Mouse (Mus musculus): Measurements from ENCODE around the gene Ift43. TPM values are rescaled to one million over a fixed set of nuclear protein-coding genes. Genes with fewer than 3 reads are reported as not detected.

Gene Ift43
- polyA plus RNA-seq, 1 experiment from 2014 or later: 80.3 TPM

DNA sequence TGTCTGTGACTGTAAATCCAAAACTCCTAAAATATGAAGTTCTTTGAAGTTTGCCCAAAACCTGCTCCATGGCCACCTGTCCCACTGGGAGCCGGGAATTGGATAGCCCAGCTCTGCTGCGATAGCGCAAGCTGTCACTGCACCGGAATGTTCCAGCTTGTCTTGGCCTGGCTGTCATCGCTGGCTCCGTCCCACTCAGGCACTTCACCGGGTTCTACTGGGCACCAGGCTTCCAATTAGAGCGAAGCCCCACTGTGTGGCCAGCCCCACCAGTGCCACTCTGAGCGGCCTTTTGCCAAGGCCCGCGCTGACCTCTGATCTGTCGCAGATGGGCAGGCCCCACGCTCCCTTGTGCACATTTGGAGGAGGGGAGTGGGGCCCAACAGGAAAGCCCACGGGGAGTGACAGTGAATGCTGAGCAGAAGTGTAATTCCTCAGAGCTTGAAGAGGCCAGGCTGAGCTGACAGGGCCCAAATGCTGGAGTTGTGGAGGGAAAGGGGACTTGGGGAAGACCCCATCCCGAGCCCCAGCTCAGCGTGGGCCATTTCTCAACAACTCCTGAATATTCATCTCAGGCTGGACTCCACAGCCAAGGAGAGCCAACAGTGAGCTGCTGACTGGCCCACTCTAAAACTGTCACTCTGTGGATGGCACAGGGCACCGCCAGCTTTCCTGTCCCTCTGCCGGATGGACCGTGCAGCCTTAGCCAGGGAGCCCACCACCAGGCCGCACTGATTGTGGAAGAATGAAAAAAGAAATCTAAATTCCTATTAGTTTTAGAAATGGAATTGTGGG, 76.5 kb downstream of the Ift43 start:
- Histone ChIP-seq H3K9ac (ENCODE audit: low read depth, low read length) (no peak overlapping the region), H3K27me3 (replicated peaks; ENCODE audit: control insufficient read depth, insufficient read depth, low read length) (no peaks in the 10 kb centered on the region), H3K4me1 (ENCODE audit: control insufficient read depth, insufficient read depth, low read length) (peaks cover 21% of the 10 kb centered on the region), H3K27ac (replicated peaks; ENCODE audit: low read depth, low read length) (peak overlapping the region; percentile 11), H3K36me3 (ENCODE audit: control insufficient read depth, insufficient read depth, low read length) (0 out of 2 replicates have a peak, but pooled peaks cover 4% of the 10 kb centered on the region), H3K4me3 (ENCODE audit: low read depth, low read length) (no peak overlapping the region), H3K4me2 (ENCODE audit: low read depth, low read length) (no peak overlapping the region), H3K9me3 (ENCODE audit: control insufficient read depth, low read length) (no peaks in the 10 kb centered on the region)
- WGBS: 75% methylated on average over 20 of the region's 20 CpGs
- ATAC-seq (ENCODE audit: low read depth) (no peak), DNase-seq (ENCODE audit: low spot score) (no peak)

DNA sequence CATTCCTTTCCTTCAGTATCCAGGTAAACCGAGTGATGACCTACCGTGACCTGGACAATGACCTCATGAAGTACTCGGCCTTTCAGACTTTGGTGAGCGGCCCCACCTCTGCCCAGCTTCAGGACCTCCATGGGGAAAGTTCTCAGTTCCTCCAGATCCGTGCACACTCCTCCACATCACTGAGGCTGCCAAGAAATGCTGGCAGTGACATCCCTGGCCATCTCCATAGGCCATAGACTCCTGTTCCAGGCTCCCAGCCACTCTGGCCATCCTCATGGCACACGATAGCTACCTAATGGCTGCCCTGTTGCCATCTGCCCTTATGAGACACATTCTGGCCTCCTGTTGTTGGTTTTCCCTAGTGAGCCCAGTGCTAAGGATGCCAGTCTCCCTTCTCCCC, 79.1 kb downstream of the Ift43 start:
- peaks cover 22% of the 10 kb centered on the region for H3K4me1 ChIP-seq (ENCODE audit: control insufficient read depth, insufficient read depth, low read length)
- no peaks in the 10 kb centered on the region for H3K27me3 ChIP-seq (replicated peaks; ENCODE audit: control insufficient read depth, insufficient read depth, low read length)
- H3K9me3 ChIP-seq (ENCODE audit: control insufficient read depth, low read length): no peaks in the 10 kb centered on the region
- no peak overlapping the region for H3K27ac ChIP-seq (replicated peaks; ENCODE audit: low read depth, low read length)
- H3K4me2 ChIP-seq (ENCODE audit: low read depth, low read length): no peak overlapping the region
- ATAC-seq (ENCODE audit: low read depth) (no peak), DNase-seq (ENCODE audit: low spot score) (no peak)
- H3K4me3 ChIP-seq (ENCODE audit: low read depth, low read length): no peak overlapping the region
- 0 out of 2 replicates have a peak, but pooled peaks cover 4% of the 10 kb centered on the region for H3K36me3 ChIP-seq (ENCODE audit: control insufficient read depth, insufficient read depth, low read length)
- no peak overlapping the region for H3K9ac ChIP-seq (ENCODE audit: low read depth, low read length)
- WGBS: 87% methylated on average over 6 of the region's 6 CpGs

DNA sequence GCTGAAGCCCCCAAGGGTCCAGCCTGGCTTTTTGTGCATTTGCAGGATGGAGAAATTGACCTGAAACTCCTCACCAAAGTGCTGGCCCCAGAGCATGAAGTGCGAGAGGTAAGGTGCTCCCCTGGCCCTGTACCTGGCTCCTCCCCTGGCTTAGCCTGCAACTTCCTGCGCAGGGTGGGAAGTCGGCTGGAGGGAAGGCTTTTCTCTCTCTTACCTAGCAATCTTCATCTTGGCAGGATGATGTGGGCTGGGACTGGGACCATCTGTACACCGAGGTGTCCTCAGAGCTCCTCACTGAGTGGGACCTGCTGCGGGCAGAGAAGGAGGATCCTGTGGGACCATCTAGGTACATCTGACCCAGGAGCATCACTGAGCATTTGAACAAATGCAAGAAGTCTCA, 79.6 kb downstream of the Ift43 start:
- Histone ChIP-seq H3K27me3 (replicated peaks; ENCODE audit: control insufficient read depth, insufficient read depth, low read length) (no peaks in the 10 kb centered on the region), H3K9ac (ENCODE audit: low read depth, low read length) (no peak overlapping the region), H3K9me3 (ENCODE audit: control insufficient read depth, low read length) (no peaks in the 10 kb centered on the region), H3K4me3 (ENCODE audit: low read depth, low read length) (no peak overlapping the region), H3K36me3 (ENCODE audit: control insufficient read depth, insufficient read depth, low read length) (0 out of 2 replicates have a peak, but pooled peaks cover 4% of the 10 kb centered on the region), H3K4me2 (ENCODE audit: low read depth, low read length) (no peak overlapping the region), H3K4me1 (ENCODE audit: control insufficient read depth, insufficient read depth, low read length) (peaks cover 26% of the 10 kb centered on the region), H3K27ac (replicated peaks; ENCODE audit: low read depth, low read length) (no peak overlapping the region)
- WGBS: 87% methylated on average over 5 of the region's 5 CpGs
- ATAC-seq (ENCODE audit: low read depth) (no peak), DNase-seq (ENCODE audit: low spot score) (no peak)

DNA sequence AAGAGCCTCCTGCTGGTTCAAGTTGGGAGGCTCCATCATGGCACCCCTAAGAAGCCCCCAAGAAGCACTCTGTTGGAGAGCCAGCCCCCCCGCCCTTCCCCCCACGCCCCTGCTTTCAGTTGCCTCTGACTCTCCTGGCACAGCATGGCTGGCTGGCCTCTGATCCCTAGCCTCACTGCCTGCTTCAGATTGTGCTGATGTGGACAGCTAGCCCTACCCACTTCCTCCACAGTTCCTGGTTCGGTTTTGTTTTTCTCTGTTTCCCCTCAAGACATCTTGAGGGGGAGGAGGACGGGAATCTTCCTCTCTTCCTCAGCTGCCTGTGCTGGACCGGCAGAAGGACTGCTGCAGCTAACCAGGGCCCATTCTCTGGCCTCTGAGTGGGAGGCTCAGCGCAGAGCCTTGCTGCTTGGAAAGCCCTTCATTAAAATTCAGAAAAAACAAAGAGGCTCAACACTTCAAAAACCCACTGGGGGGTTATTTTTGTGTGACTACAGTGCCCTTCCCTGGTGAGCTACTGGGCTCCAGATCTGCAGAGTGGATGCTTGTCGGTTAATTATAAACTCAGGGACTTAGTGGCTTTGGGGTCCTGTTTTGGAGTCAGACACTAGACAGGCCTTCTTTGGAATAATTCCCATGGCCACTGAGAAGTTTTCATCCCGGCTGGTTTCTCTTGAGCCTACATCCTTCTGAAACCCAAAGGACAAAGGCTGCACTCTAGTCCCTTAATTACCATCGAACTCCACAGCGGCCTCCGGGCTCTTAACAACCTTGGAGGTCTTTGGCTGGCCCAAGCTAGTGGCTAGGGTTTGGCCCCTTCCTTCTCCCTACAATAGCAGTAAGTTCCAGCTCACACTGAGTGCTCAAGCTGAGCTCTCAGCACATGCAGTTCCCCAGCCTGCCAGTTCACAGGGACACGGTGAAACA, 80.8 kb downstream of the Ift43 start:
- no peak overlapping the region for H3K9ac ChIP-seq (ENCODE audit: low read depth, low read length)
- H3K4me3 ChIP-seq (ENCODE audit: low read depth, low read length): no peak overlapping the region

DNA sequence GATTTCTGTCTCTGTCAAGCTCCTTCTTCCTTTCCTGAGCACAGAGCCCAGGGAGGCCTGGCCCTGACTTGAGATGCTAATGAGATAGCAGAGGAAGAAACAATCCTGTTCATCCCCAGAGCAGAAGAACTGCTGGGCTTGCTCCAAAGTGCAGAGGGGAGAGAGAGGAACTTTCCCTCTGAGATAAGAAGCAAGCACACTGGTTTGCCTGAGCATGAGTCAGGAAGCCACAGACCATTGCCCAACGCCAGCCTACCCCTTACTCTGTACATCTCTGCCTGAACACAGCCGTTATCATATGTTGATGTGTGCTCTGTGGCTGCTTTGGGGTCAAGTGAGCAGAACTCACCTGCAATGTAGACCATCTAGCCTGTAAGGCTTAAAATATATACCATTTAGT, 83.9 kb downstream of the Ift43 start:
- Histone ChIP-seq H3K4me1 (ENCODE audit: control insufficient read depth, insufficient read depth, low read length) (peaks cover 16% of the 10 kb centered on the region), H3K9ac (ENCODE audit: low read depth, low read length) (no peak overlapping the region), H3K9me3 (ENCODE audit: control insufficient read depth, low read length) (no peaks in the 10 kb centered on the region), H3K4me3 (ENCODE audit: low read depth, low read length) (no peak overlapping the region), H3K4me2 (ENCODE audit: low read depth, low read length) (no peak overlapping the region), H3K36me3 (ENCODE audit: control insufficient read depth, insufficient read depth, low read length) (0 out of 2 replicates have a peak, but pooled peaks cover 4% of the 10 kb centered on the region), H3K27ac (replicated peaks; ENCODE audit: low read depth, low read length) (no peak overlapping the region), H3K27me3 (replicated peaks; ENCODE audit: control insufficient read depth, insufficient read depth, low read length) (no peaks in the 10 kb centered on the region)
- no peak for DNase-seq (ENCODE audit: low spot score)
- WGBS: 47% methylated on average over 2 of the region's 2 CpGs
- no peak for ATAC-seq (ENCODE audit: low read depth)

More for the DNA sequence above, 80.8 kb downstream of the Ift43 start:
- Histone ChIP-seq H3K4me1 (ENCODE audit: control insufficient read depth, insufficient read depth, low read length) (peaks cover 23% of the 10 kb centered on the region), H3K27ac (replicated peaks; ENCODE audit: low read depth, low read length) (no peak overlapping the region), H3K9me3 (ENCODE audit: control insufficient read depth, low read length) (no peaks in the 10 kb centered on the region), H3K4me2 (ENCODE audit: low read depth, low read length) (no peak overlapping the region), H3K36me3 (ENCODE audit: control insufficient read depth, insufficient read depth, low read length) (0 out of 2 replicates have a peak, but pooled peaks cover 4% of the 10 kb centered on the region), H3K27me3 (replicated peaks; ENCODE audit: control insufficient read depth, insufficient read depth, low read length) (no peaks in the 10 kb centered on the region)
- no peak for ATAC-seq (ENCODE audit: low read depth)
- WGBS: 21% methylated on average over 10 of the region's 12 CpGs
- DNase-seq (ENCODE audit: low spot score): peak; percentile 19

DNA sequence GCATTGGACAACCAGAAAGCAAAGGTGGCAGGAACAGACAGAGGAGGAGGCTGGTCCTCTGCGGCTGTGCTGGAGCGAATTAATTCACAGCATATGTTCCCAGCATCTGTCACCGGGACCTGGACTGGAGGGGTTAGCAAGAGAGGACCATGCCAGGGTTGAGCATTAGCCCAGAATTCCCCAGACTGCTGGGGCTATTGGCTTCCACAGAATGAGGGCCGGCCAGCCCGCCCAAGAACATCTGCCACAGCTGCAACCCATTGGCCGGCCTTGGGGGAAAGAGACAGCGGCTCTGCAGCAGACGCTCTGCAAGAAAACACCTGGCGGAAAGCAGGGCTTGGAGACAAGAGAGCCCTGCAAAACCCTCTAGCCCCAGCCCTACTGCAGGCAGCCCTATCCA, 84.7 kb downstream of the Ift43 start:
- DNase-seq (ENCODE audit: low spot score) (peak; percentile 81), ATAC-seq (ENCODE audit: low read depth) (peak; percentile 85)
- Histone ChIP-seq H3K9me3 (ENCODE audit: control insufficient read depth, low read length) (no peaks in the 10 kb centered on the region), H3K4me1 (ENCODE audit: control insufficient read depth, insufficient read depth, low read length) (peaks cover 16% of the 10 kb centered on the region), H3K4me2 (ENCODE audit: low read depth, low read length) (no peak overlapping the region), H3K27me3 (replicated peaks; ENCODE audit: control insufficient read depth, insufficient read depth, low read length) (no peaks in the 10 kb centered on the region), H3K4me3 (ENCODE audit: low read depth, low read length) (no peak overlapping the region), H3K27ac (replicated peaks; ENCODE audit: low read depth, low read length) (peak overlapping the region; percentile 33; the same call in 1 of the 2 replicates), H3K9ac (ENCODE audit: low read depth, low read length) (no peak overlapping the region), H3K36me3 (ENCODE audit: control insufficient read depth, insufficient read depth, low read length) (no peaks in the 10 kb centered on the region)
- WGBS: 22% methylated on average over 9 of the region's 9 CpGs

DNA sequence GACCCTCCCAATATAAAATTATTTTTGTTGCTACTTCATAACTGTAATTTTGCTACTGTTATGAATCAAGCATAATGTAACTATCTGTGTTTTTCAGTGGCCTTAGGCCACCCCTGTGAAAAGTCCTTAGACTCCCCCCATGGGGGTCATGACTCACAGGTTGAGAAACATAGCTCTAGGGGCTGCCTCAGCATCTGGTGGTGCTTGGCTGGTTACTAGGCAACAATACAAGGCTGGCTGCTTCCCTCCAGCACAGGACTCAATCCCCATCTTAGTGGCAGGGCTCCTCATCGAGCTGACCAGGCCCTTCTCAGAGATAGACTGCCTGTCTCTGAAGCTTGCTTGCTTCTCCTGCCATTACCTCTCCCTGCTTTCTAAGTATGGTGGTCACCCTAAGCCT, 86.4 kb downstream of the Ift43 start:
- Histone ChIP-seq H3K4me3 (ENCODE audit: low read depth, low read length) (no peak overlapping the region), H3K27ac (replicated peaks; ENCODE audit: low read depth, low read length) (no peak overlapping the region), H3K36me3 (ENCODE audit: control insufficient read depth, insufficient read depth, low read length) (no peaks in the 10 kb centered on the region), H3K9ac (ENCODE audit: low read depth, low read length) (no peak overlapping the region), H3K4me2 (ENCODE audit: low read depth, low read length) (no peak overlapping the region), H3K9me3 (ENCODE audit: control insufficient read depth, low read length) (no peaks in the 10 kb centered on the region), H3K4me1 (ENCODE audit: control insufficient read depth, insufficient read depth, low read length) (peaks cover 11% of the 10 kb centered on the region), H3K27me3 (replicated peaks; ENCODE audit: control insufficient read depth, insufficient read depth, low read length) (no peaks in the 10 kb centered on the region)
- ATAC-seq (ENCODE audit: low read depth): peak; percentile 41; the same call in 1 of the 2 replicates
- DNase-seq (ENCODE audit: low spot score): no peak
- WGBS: 25% methylated on average over 1 of the region's 1 CpGs

DNA sequence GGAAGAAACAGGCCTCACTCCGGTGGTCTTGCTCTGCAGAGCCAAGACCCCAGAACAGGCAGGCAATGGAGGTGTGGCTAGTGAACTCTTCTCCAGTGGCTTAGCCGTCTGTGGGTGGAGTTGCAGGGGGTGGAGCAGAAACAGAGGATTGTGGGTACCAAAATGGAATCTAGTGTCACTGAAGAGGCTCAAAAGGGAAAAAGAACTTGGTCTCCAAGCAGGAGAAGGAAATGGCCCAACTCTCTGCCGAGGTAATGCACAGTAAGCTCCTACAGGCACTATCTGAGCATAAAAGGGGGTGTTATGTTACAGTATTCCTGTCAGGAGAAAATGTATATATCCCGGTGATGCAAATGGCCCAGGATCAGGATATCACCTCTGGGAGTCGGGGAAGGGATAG, 86.9 kb downstream of the Ift43 start:
- DNase-seq (ENCODE audit: low spot score) (no peak), ATAC-seq (ENCODE audit: low read depth) (no peak)
- H3K27ac ChIP-seq (replicated peaks; ENCODE audit: low read depth, low read length): no peak overlapping the region
- WGBS: 53% methylated on average over 5 of the region's 5 CpGs
- H3K9ac ChIP-seq (ENCODE audit: low read depth, low read length): no peak overlapping the region
- H3K4me1 ChIP-seq (ENCODE audit: control insufficient read depth, insufficient read depth, low read length): peaks cover 11% of the 10 kb centered on the region
- H3K27me3 ChIP-seq (replicated peaks; ENCODE audit: control insufficient read depth, insufficient read depth, low read length): no peaks in the 10 kb centered on the region
- no peak overlapping the region for H3K4me3 ChIP-seq (ENCODE audit: low read depth, low read length)
- H3K4me2 ChIP-seq (ENCODE audit: low read depth, low read length): no peak overlapping the region
- H3K9me3 ChIP-seq (ENCODE audit: control insufficient read depth, low read length): no peaks in the 10 kb centered on the region
- H3K36me3 ChIP-seq (ENCODE audit: control insufficient read depth, insufficient read depth, low read length): no peaks in the 10 kb centered on the region
